Comparison of ENCODE assay signal across 9 mouse cellular contexts in the genomic region with DNA sequence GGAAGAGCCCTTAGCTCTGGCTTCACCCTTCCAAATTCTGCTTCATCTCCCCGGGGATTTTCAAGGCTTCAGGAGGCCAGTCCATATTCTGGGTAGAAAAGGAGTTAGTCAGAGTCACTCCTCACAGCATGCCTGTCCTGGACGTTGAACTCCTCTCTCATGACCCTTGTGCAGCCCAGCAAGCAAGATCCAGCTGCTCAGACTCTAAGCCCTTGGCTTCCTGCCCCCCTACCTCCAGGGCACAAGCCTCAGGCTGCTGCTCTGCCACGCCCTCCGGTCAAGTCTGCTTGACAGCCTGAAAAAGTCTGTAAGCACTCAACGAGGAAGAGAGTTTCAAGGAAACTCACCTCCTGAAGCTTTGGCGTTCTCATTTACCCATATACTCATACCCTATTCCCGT. TPM values are rescaled to one million over a fixed set of nuclear protein-coding genes. Genes with fewer than 3 reads are reported as not detected.
A peak's percentile ranks its signal among the peaks of the same experiment; 100 is the strongest.
DNase-seq lines count a peak whose midpoint lies in the region.
"Had no signal": no experiment of that assay in that cellular context is flagged by ENCODE, and none has a peak within 500 bp of the region (broad histone marks: within the 10 kb centered on the region; RNA-seq: fewer than 3 reads in every experiment).

No protein-coding gene starts in this region.

- DNase-seq in adrenal gland, postnatal 25 days: peak; percentile 25
- no peak for DNase-seq in adrenal gland, adult 8-10 months
- peak; percentile 33 to 79 for DNase-seq in urinary bladder, postnatal 36 days (ENCODE audit: low spot score in 2 of 2)
- no peak for DNase-seq in urinary bladder, postnatal 25 days (ENCODE audit: low spot score)
- peak; percentile 50 to 74 for DNase-seq in kidney, postnatal 4 days
- no peak for DNase-seq in right cerebral cortex, postnatal 10 days (ENCODE audit: low spot score in 2 of 2)
- DNase-seq in thymus, postnatal 36 days: no peak
- no peak for DNase-seq in natural killer cell, adult 2 months (ENCODE audit: low spot score in 2 of 2)
- DNase-seq: lung, embryonic 14.5 days had no signal

RNA-seq across cellular contexts. Expression of a gene that starts 5.9 kb away (rescaled TPM):
- 22.9 and 25.0 TPM in 2 replicates for total RNA-seq in adrenal gland, postnatal 25 days (2021)
- 10 to 100 TPM; 21.9 to 27.6 (median 26.0) TPM for total RNA-seq in adrenal gland, adult 8-10 months (2022)

RNA-seq across cellular contexts. Expression of a gene that starts 43.1 kb away (rescaled TPM):
- total RNA-seq in adrenal gland, postnatal 25 days (2021): 12.8 and 15.2 TPM in 2 replicates
- 10 to 100 TPM; 11.9 to 22.2 (median 15.9) TPM for total RNA-seq in adrenal gland, adult 8-10 months (2022)

Comparison
In these comparisons a context has a peak if more than half of its experiments do, and no peak if none do; other contexts are left out.
1. DNase-seq: peak in adrenal gland, postnatal 25 days (single experiment), urinary bladder, postnatal 36 days (2 of 2) and kidney, postnatal 4 days (2 of 2); none in adrenal gland, adult 8-10 months (single experiment), urinary bladder, postnatal 25 days (single experiment), right cerebral cortex, postnatal 10 days (0 of 2), thymus, postnatal 36 days (0 of 2) and natural killer cell, adult 2 months (0 of 2).